Mouse (Mus musculus) inflammation-experienced regulatory T-cells, adult 6 months (primary cell): ENCODE measurements around the gene Gm5475. TPM values are rescaled to one million over a fixed set of nuclear protein-coding genes. Genes with fewer than 3 reads are reported as not detected.

Experiments
- ATAC-seq: one replicate; pipeline ENCODE4 v1.8.0; 2017
- polyA plus RNA-seq, 3 experiments: library from polyadenylated mRNA; unstranded; fragments of 100-300 nt; shearing (Covaris generic); gene quantifications; one replicate each; pipeline ENCODE4 v1.2.1; 2017

Gene Gm5475
- polyA plus RNA-seq, 3 experiments from 2014 or later: 0.26 to 0.49 TPM; not detected in 1

DNA sequence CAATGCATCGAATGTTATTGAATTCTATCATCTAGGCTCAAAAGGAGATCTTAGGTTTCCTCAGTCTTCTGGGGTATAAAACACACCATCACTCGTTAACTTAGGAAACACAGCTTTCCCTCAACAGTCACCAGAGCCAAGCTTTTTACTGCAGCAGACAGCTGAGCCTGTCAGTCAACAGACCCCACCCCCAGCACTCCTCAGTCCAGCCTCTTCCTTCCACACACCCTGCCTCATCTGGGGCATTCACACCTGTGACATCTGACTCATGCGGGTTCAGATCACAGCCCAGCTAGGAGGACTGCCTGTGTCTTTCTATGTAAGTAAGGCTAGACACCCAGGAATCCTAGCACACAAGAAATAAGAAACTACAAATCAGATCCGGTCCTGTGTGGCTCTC is 7.9 kb upstream of the Gm5475 start:
- peak; percentile 43 for ATAC-seq

DNA sequence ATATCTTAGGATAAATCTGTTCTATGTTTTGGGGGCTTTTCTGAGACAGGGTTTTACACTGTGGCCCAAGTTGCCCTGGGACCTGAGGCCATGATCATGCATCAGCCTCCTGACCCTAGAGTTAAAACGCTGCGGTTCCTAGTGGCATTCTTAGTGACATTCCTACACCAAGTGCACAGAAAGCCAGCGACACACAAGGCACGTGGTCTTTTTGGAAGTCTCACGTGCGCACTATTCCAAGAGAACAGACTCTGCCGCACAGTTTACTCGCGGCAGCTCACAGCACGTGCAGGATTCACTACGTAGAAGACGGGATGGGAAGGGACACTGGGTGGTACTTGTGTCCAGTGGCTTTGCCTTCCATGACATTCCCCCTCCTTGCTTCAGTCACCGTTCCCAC is 7.0 kb upstream of the Gm5475 start:
- ATAC-seq: no peak

DNA sequence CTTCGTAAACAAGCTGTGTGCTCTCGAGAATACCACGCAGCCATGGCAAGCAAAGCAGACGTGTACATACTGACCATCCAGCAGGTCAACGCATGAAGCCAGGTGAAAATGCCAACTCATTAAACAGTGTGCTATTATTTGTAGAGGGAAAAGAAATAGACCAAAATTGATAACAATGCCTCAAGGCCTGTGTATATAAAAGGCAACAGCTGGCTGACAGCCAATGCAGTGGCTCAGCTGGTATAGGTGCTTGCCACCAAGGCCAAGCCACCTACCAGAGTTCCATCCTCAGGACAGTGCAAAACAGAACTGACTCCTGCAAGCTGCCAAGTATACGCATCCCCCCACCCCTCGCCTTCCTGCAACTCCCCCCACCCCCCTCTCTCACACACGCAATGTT is 6.3 kb upstream of the Gm5475 start:
- no peak for ATAC-seq

DNA sequence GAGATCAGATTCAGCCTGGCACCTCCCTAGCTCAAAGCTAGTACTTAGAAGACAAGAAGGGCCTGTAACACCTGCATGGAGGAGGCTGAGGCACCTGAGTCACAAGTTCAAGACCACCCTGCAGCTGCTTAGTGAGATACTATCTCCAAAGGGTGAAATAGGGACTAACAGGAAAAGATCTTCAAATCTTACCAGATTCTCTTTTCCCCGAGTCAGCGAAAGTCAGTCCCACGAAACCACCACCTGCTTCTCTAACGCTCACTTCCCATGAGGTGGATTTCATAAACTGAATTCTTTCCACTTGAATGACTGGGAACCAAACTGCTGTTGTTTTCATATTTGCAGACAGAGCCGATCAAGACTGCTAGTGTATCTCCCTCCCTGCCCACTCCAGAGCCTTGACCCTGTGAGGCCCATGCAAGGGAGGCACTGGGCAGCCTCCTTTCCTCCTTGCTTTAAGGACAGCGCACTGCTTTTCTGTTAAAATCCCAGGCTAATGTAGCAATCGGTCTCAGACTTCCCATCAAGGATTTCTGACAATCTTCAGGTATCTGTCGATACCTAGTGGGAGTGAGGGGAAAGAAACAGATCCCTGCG is 4.0 kb upstream of the Gm5475 start:
- ATAC-seq: no peak

DNA sequence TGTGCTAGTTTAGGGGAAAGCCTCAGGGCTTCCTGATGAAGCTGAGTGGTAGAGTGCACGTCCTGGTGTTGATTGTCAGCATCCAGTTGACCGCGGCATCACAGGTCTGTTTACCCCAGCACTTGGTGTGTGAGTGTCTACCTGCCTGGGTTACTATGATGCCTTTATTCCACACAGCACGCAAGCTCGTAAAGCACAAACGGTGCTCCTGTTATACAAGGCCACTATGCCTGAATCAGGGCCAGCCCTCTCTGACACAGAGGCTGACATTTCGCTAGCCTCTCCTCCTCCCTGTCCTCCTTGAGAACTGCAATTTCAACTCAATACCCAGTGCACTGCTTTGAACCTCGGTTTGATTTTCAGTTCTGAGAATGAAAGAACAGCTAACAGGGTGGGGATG is 2.6 kb upstream of the Gm5475 start:
- no peak for ATAC-seq

DNA sequence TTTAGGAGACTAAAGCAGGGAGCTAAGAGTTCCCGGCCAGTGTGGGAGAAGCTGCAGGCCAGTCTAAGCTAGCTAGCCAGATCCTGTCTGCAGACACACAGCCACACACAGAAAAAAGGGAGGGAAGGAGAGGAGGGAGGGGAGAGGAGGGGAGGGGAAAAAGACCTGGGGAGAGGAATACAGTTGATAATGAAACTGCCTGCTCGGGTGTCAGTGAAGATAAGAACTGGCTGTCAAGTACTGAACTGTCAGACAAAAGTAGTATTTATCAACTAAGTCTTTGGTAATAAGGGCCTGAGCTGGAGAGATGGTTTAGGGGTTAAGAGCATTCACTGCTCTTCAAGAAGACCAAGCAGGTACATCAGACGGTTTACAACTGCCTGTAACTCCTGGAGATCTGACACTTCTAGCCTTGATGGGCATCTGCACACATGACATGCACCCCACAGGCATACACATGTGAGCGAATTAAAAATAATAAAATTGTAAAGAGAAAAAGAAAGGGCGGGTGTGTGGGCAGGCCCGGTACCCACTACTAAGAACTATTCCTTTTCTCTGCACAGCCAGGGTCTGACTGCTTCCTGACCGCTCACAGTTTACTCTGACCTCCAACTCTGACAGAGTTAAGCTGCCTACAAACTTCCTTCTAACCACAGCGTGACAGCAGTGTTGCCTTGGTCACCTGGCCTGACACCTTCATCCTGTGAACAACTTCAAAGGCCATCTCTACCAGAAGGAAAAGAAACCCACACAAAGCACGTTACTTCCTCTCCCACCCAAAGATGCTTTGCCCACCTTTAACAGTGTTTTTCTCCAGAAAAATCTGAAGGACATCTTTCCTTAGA is 1.8 kb upstream of the Gm5475 start:
- no peak for ATAC-seq

DNA sequence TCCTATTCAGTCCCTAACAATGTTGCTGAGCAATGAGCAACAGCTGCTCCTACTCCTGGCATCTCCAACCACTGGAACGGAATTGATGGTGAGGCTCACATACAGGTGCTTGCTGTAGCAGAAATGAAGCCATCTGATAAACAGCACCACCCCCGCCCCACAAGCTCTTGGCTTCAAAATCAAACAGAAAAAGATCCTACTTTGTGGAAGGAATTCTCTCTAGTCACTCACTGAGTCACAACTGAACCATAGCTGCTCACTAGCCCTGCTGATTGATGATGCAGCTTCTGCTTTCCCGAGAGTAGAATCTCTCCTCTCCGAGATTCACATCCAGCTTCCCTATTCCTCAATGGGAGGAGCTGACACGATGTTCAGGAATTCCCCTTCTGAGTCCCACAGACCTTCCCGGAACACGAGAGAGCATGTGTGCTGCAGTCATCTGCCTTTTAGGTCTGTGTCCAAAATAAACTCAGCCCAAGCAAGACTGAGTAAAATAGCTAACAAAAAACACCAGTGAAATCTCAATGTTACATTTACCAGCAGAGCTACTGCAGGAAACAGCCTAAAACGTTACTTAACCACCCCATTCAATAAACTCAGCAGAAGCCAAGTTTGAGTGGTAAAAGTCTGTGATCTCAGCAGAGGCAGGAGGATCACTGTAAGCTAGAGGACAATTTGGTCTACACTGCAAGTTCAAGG is 739 bp upstream of the Gm5475 start:
- no peak for ATAC-seq

DNA sequence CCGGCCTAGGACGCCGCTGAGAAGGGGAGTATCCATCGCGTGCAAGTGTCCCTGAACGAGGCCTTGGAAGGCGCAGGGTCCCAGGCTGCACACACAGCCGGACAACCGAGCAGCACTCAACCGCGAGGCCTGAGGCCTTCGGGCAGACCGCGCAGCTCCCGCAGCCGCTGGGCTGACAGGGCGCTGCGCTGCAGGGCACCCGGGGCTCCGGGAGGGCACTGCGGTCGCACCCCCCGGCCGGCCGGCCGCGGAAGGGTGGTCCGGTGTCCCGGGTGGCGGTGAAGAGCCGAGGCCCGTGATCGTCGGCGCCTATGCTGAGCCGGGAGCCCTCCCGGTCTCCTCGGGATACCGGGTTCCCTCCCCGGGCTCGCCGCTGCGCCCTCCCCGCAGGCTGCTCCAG is 529 bp downstream of the Gm5475 start:
- no peak for ATAC-seq

DNA sequence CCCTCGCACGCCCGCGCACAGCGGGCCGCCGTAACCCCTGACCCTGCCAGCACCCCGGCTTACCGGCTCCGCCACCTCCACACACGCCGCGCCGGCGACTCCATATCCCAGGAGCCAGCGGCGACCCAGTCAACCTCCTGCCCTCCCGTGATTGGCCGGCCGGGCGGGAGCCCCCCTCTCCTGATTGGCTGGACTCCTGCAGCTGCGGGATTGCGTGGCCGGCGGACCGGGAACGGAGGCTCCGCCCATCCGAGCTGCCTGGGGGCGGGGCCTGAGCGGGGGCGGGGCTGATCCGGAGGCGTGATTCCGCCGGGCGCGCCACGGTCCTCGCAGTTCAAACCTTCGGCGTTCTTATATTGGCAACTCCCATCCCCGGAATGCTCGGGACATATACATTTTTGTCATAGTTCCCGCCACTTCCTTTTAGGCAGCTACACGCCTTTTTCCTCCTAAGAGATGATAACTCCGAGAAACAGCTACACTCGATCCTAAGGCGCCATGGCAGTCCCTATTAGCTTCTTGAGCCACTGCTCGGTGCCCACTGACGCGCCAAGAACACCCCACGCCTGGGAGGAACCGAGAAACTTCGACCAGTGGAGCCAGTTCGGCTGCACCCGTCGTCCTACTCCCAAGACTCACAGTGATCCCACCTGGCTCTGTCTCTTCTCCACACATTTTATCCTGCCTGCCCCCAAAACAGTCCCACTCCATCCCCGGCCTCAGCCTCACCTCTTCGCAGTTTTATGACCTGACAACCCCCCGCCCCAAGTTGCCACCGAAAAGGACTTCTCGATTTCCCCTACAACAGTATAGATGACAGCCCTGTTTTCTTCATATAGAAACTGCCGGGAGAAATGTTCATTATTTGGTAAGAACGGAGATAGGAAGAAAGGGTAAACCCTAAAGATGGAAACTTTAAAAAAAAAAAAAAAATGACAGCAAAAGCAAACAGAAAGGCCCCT is 1.2 kb downstream of the Gm5475 start:
- ATAC-seq: peak; percentile 81

DNA sequence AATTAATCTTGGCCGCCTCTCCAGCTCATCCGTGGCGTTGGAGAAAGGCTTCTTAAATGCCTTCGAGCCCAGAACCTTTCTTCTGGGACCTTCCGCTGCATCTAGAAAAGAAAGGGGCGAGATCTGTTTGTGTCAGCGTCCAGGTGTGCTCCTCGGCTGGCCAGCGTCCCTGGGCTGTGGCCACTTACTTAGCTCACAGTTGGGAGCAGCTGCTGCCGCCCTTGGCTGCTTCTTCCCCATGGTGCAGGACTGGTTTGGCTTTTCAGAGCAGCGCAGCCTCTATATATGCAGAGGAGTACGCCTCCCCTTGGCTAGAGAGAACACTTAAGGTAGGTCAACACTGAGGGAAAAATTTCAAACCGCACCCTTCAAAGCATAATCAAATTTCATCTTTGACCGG is 2.0 kb downstream of the Gm5475 start:
- ATAC-seq: peak; percentile 5

DNA sequence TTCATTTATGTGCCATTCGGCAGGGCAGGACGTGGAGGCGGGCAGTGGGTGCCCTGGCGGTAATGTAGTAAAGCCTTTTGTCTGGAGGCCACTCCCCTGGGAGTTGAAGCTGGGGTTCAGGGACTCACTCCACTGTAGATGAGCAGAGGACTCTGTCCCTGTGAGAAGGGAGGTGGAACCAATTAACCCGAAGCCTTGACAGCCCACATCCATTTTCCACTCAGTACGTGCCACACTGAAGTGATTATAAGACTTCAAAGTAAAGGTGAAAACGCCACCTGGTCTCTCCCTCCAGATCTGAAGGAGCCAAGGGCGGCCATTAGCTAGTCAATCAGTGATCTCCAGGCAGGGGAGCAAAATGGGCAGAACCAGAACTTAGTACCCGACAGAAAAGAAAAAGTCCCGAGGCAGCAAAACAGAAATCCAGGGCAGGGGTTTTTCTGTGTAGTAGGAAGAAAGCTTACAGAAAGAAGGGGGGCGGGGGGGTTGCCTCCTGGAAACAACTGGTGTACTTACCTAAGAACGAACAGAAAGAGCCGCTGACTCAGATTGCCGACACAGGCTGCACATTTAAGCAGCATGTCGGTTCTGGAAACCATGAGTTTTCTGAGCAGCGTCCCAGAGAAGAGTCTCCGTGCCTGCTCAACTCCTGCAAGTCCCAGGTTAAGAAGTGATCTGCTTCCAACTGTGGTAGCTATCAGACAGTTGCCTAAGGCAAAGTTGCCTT is 2.6 kb downstream of the Gm5475 start, which contains the start of gene Slc11a2:
Gene Slc11a2, minus strand, starts transcription at position 677 of the 727 bp plus-strand sequence.
- peak; percentile 15 for ATAC-seq

DNA sequence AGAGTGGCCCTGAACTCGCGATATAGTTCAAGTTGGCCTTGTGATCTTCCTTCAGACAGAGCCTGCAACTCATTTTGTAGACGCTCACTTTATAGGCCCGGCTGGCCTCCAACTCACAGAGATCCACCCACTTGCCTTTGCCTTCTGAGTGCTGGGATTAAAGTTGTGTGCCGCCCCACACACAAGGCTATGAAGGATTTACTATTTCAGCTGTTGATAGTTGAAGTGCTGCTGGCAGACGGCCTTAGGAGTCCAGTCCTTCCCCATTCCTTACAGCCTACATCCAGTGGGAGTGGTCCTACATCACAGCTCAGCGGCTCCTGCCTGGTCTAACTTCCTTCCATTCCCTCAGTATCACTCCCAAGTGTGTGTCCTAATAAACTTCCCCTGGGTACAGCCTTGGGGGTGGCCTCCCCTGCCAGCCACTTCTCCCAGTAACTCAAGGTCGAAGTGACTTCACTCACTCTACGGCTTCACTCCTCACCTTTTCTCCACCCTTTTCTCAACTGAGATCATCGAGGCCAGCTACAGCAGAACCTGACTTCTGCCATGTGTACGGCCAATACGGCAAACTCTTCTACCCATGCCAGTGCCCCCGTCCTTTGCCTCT is 6.5 kb downstream of the Gm5475 start:
- ATAC-seq: no peak

DNA sequence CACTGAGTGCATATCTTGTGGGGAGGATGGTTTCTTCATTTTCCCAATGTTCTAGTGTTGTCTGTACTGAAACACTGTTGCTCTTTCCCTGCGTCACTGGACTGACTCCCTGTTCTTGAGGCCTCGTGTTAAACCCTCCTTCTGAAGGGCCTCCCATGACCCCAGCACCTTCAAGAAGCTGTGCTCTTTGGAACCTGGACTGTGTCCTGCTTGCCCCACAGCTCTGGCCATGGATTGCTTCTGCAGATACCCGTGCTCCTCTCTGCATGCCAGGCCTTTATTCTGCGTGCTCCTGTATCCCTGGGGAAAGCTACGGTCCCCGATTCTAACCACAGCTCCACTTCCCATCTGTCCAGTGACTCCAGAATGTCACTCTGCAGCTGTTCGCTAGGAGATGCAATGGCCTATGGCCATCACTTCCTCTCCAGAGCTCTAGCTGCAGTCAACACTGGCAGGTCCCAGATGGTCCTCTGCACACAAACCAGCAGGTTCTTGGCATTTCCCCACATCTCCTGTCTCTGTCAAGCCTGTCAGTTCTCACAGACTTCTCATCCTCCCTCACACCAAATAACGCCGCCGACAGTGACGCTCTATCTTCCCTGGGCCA is 8.1 kb downstream of the Gm5475 start:
- ATAC-seq: no peak

DNA sequence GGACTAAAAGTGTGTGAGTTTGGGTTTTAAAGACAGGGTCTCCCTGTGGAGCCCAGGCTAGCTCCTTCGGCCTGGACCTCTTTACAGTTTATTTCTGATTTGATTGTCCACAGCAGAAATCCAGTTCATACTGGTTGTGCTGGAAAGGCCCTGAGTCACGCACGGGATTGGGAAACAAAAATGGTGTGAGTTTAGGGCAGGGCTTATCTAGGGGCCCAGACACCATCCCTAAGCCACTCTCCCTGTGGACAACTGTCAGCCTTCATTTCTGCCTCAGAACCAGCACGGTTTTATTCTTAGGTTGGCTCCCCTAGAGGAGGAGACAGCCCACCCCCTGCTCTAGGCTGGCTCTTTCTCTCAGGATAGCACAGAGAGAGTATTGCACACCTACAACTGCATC is 11.3 kb downstream of the Gm5475 start:
- ATAC-seq: no peak

DNA sequence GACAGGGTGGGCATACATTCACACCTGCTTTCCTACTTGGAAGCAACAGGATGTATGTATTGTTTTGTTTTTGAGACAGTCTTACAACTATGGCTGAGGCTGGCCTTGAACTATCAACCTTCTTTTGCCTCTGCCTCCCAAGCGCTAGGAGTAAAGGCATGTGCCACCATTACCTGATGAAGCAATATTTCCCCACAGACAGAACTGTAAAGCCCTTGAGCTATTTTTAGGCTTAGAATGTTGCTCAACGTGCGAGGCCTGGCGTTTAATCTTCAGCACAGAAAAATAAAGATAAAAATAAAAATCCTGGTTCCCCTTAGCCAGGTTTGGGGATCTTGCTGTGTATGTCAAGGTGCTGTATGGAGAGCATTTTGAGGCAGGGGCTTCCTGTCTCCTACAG is 14.2 kb downstream of the Gm5475 start:
- no peak for ATAC-seq

DNA sequence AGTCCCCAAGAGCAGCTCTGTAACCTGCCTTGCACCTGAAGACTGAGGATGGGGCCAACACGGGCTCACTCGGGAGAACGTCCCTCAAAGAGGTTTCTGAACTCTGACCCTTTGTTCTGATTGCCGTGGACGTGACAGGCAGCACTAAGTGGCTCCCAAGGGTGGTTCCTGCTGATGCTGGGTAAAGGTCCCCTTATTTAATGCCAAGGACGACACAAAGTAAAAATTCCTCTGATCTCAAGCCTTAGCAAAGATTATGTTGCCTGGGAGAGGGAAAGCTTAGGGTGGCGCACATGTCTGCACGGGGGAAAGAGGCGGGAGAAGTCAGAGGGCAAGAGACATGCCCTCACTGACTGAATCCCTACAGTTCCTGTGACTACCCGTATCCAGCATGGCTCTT is 14.6 kb downstream of the Gm5475 start:
- ATAC-seq: no peak

DNA sequence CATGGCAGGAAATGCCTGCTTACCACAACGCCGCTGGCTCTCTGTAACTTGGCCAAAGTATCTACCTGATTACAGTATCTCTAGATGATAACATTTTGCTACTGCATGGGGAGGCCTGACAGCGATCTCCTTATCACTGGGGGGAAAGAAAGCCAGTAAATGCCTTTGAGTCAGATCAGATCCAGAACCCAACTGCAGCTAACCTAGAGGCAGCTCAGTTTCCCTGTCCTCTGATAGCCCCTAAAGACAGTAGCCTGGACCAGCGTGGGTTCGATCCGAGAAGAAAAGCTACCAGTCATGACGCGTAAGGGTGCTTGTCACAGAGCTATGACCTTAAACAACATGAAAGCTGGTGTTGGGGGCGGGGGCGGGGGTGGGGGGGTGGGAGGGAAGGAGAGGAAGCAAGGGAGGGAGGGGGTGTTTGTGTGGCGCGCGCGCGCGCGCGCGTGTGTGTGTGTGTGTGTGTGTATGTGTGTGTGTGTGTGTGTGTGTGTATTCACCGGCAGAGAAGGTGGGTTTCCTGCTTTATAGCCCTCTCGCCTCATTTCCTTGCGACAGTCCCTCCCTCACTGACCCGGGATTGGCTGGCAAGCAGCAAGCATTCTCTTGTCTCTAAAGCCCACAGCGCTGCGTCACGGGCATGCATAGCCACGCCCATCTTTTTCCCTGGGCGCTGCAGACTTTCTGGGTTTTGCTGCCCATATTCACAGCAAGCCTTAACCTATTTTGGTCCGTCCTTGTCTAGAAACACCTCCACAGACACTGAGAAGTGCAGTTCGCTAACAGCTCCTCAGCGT is 21.4 kb downstream of the Gm5475 start:
- peak; percentile 99 for ATAC-seq

DNA sequence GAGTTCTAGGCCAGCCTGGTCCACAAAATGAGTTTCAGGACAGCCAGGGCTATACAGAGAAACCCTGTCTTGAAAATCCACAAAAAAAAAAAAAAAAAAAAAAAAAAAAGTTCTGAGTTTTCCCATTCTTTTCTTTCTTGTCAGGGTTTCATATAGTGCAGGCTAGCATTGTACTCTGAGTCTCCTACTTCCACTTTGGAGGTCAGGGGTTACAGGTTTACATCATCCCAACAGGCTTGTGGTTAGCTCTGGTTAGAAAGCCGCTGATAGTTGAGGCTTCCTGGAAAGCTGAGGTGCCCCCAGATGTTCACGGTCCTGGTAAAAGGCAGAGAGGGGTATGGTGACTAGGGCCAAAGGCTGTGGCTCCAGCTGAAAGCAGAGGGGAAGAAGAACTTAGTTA is 24.9 kb downstream of the Gm5475 start:
- ATAC-seq: no peak

DNA sequence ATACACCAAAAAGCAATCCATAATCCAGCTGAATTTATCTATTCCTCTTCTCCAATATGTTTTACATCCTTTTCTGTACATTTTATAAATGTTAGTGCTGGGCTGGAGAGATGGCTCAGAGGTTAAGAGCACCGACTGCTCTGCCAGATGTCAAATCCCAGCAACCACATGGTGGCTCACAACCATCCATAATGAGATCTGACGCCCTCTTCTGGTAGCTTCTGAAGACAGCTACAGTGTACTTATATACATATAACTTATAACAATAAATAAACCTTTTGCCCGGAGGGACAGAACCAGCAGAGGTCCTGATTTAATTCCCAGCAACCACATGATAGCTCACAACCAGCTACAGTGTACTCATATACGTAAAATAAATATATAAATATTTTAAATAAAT is 26.6 kb downstream of the Gm5475 start:
- ATAC-seq: no peak

DNA sequence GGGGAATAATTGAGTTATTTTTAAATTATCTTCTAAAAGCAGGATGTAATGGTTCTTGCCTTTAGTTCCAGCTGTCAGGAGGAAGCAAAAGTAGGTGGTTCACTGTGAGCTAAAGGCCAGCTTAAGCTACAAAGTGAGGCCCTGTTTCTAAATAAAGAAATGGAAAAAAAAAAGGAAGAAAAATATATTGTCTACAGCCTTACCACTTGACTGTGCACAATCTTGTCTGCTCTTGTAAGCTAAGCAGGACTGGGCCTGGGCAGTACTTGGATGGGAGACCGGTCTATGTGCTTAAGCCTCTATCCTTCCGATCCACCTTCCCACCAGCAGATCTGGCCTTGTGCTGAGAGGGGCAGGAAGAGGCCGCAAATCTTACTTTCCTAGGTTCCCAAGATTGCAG is 27.5 kb downstream of the Gm5475 start:
- ATAC-seq: no peak
